Mouse (Mus musculus): ENCODE results near the gene Jup. TPM values are rescaled to one million over a fixed set of nuclear protein-coding genes. Genes with fewer than 3 reads are reported as not detected.

The Jup gene
- polyA plus RNA-seq, 1 experiment, result 61.1 TPM

- TF ChIP-seq CTCF (IDR thresholded peaks at IDR 0.05; ENCODE audit: borderline replicate concordance, insufficient read depth, low read length), result no peak
- no peak for TF ChIP-seq POLR2A (IDR thresholded peaks at IDR 0.05; ENCODE audit: low read depth, low read length)
- H3K27ac ChIP-seq (ENCODE audit: insufficient read depth, low read length), result no peak overlapping the region
Observed at GRCm38 (mm10) chr11:100382682-100383081, 14.9 kb downstream of the Jup start.

GRCm38 (mm10) chr11:100379311-100379710, 18.3 kb downstream of the Jup start:
- no peak overlapping the region for H3K27ac ChIP-seq (ENCODE audit: insufficient read depth, low read length)
- TF ChIP-seq CTCF (IDR thresholded peaks at IDR 0.05; ENCODE audit: borderline replicate concordance, insufficient read depth, low read length) (no peak), POLR2A (IDR thresholded peaks at IDR 0.05; ENCODE audit: low read depth, low read length) (no peak)

More at GRCm38 (mm10) chr11:100382682-100383081, 14.9 kb downstream of the Jup start:
- 0 out of 2 replicates have a peak, but pooled peaks cover 2% of the 10 kb centered on the region for H3K4me1 ChIP-seq (ENCODE audit: control insufficient read depth, insufficient read depth, low read length)
- no peak overlapping the region for H3K4me3 ChIP-seq (ENCODE audit: insufficient read depth, low read length)

DNA sequence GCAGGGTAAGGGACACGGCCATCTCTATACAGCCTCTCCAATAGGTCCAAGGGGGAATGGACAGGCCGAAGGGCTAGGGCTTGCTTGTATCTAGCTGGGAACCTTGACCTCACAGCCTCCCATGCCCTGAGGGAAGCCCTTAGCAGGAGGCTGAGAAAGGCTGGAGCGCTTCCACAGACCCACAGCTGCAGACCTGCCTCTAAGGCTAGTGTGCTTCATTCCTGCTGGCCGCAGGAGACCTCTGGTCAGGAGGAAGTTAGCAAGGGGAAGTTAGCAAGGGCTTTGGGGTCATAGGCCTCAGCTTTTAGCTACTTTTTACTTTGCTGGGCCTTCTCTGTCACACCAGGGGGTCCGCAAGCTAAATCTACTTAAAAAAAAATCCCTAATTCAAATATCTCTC, 19.1 kb downstream of the Jup start:
- Histone ChIP-seq H3K4me3 (ENCODE audit: insufficient read depth, low read length) (no peak overlapping the region), H3K4me1 (ENCODE audit: control insufficient read depth, insufficient read depth, low read length) (no peaks in the 10 kb centered on the region; the same call in 1 of the 2 replicates), H3K27ac (ENCODE audit: insufficient read depth, low read length) (no peak overlapping the region)
- TF ChIP-seq POLR2A (IDR thresholded peaks at IDR 0.05; ENCODE audit: low read depth, low read length), result no peak

More at GRCm38 (mm10) chr11:100379311-100379710, 18.3 kb downstream of the Jup start:
- H3K4me3 ChIP-seq (ENCODE audit: insufficient read depth, low read length), result no peak overlapping the region
- no peaks in the 10 kb centered on the region; the same call in 1 of the 2 replicates for H3K4me1 ChIP-seq (ENCODE audit: control insufficient read depth, insufficient read depth, low read length)

GRCm38 (mm10) chr11:100377989-100378388, 19.6 kb downstream of the Jup start:
- TF ChIP-seq CTCF (IDR thresholded peaks at IDR 0.05; ENCODE audit: borderline replicate concordance, insufficient read depth, low read length) (no peak), POLR2A (IDR thresholded peaks at IDR 0.05; ENCODE audit: low read depth, low read length) (no peak)
- Histone ChIP-seq H3K4me1 (ENCODE audit: control insufficient read depth, insufficient read depth, low read length) (no peaks in the 10 kb centered on the region; the same call in 1 of the 2 replicates), H3K4me3 (ENCODE audit: insufficient read depth, low read length) (no peak overlapping the region), H3K27ac (ENCODE audit: insufficient read depth, low read length) (no peak overlapping the region)

DNA sequence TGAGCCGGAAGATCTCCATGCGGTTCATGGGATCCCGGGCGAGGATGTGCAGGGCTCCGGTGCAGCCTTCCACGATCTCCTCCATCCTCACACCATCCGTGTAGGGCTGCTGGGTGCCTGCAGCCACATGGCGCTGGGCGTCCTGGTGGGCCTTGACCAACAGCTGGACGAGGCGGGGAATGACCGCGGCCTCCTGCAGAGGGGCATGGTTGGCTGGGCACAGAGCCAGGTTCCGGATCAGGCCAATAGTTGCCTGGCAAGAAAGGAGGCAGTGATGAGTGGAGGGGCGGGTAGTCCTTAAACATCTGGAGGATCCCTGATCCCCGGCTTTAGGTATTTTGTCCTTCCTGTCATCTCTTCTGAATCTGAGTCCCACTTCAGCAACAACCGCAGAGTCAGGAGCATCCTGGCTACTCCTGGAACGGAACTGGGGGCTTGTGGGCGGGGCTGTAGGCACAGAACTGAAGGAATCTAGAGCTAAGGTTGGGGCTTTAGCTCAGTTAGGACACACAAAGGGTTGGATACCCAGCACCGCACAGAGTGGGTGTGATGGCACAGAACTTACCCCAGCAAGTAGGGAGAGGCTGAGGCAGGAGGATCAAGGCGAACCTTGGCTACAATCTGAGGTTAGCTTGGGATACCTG, 20.7 kb downstream of the Jup start:
- TF ChIP-seq POLR2A (IDR thresholded peaks at IDR 0.05; ENCODE audit: low read depth, low read length) (no peak), CTCF (IDR thresholded peaks at IDR 0.05; ENCODE audit: borderline replicate concordance, insufficient read depth, low read length) (no peak)
- H3K4me1 ChIP-seq (ENCODE audit: control insufficient read depth, insufficient read depth, low read length), result no peaks in the 10 kb centered on the region; the same call in 1 of the 2 replicates

GRCm38 (mm10) chr11:100376005-100376404, 21.6 kb downstream of the Jup start:
- TF ChIP-seq CTCF (IDR thresholded peaks at IDR 0.05; ENCODE audit: borderline replicate concordance, insufficient read depth, low read length) (no peak), POLR2A (IDR thresholded peaks at IDR 0.05; ENCODE audit: low read depth, low read length) (no peak)
- Histone ChIP-seq H3K4me3 (ENCODE audit: insufficient read depth, low read length) (no peak overlapping the region), H3K4me1 (ENCODE audit: control insufficient read depth, insufficient read depth, low read length) (no peaks in the 10 kb centered on the region; the same call in 1 of the 2 replicates), H3K27ac (ENCODE audit: insufficient read depth, low read length) (0 out of 2 replicates have a peak overlapping the region, but pooled peaks have one; percentile 21)

More for the DNA sequence above, 20.7 kb downstream of the Jup start:
- Histone ChIP-seq H3K4me3 (ENCODE audit: insufficient read depth, low read length) (no peak overlapping the region), H3K27ac (ENCODE audit: insufficient read depth, low read length) (0 out of 2 replicates have a peak overlapping the region, but pooled peaks have one; percentile 21)

DNA sequence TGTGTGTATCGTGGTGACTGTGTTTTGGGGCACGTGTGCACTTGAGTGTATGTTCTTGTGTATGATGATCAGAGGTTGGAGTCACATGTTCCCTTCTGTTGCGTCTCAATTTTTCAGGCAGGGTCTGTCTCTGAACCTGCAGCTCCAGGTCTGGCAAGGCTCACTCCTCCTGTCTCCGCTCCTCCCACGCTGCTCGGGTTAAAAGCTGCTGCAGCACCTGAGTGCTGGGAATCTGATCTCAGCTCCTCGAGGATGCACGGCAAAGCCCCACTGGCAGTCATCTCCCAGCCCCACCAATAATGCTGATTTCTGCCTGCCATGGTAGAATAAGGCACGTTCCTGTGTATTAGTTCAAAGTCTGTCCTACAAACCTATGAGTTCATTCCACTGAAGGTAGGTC, 22.4 kb downstream of the Jup start:
- TF ChIP-seq POLR2A (IDR thresholded peaks at IDR 0.05; ENCODE audit: low read depth, low read length) (no peak), CTCF (IDR thresholded peaks at IDR 0.05; ENCODE audit: borderline replicate concordance, insufficient read depth, low read length) (no peak)
- no peak overlapping the region for H3K4me3 ChIP-seq (ENCODE audit: insufficient read depth, low read length)
- H3K27ac ChIP-seq (ENCODE audit: insufficient read depth, low read length), result no peak overlapping the region
- H3K4me1 ChIP-seq (ENCODE audit: control insufficient read depth, insufficient read depth, low read length), result no peaks in the 10 kb centered on the region; the same call in 1 of the 2 replicates

GRCm38 (mm10) chr11:100371981-100372558, 25.5 kb downstream of the Jup start:
- TF ChIP-seq CTCF (IDR thresholded peaks at IDR 0.05; ENCODE audit: borderline replicate concordance, insufficient read depth, low read length) (no peak), POLR2A (IDR thresholded peaks at IDR 0.05; ENCODE audit: low read depth, low read length) (no peak)
- no peaks in the 10 kb centered on the region; the same call in 1 of the 2 replicates for H3K4me1 ChIP-seq (ENCODE audit: control insufficient read depth, insufficient read depth, low read length)
- H3K27ac ChIP-seq (ENCODE audit: insufficient read depth, low read length), result no peak overlapping the region
- H3K4me3 ChIP-seq (ENCODE audit: insufficient read depth, low read length), result no peak overlapping the region

GRCm38 (mm10) chr11:100369822-100370221, 27.7 kb downstream of the Jup start:
- no peak overlapping the region for H3K27ac ChIP-seq (ENCODE audit: insufficient read depth, low read length)
- no peaks in the 10 kb centered on the region for H3K4me1 ChIP-seq (ENCODE audit: control insufficient read depth, insufficient read depth, low read length)
- no peak for TF ChIP-seq POLR2A (IDR thresholded peaks at IDR 0.05; ENCODE audit: low read depth, low read length)

DNA sequence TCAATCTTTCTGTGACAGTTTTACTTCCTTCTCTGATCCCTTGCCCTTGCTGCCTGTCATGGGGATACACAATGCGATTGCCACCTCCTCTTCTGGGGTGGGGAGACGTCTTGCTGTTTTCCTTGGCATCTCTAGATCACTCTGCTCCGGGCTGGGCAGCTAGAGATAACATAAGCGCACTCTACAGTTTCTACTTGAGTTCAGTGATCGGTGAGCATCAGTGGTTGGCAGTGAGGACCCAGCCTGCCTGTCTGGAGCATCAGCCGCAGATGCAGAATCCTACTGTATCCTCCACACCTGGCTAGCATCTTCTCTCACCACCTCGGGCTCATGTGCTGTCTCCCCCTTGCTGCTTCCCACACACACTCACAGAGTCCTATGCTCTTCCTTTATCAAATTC, 28.4 kb downstream of the Jup start:
- TF ChIP-seq POLR2A (IDR thresholded peaks at IDR 0.05; ENCODE audit: low read depth, low read length) (no peak), CTCF (IDR thresholded peaks at IDR 0.05; ENCODE audit: borderline replicate concordance, insufficient read depth, low read length) (no peak)
- Histone ChIP-seq H3K4me1 (ENCODE audit: control insufficient read depth, insufficient read depth, low read length) (no peaks in the 10 kb centered on the region), H3K4me3 (ENCODE audit: insufficient read depth, low read length) (no peak overlapping the region), H3K27ac (ENCODE audit: insufficient read depth, low read length) (no peak overlapping the region)

More at GRCm38 (mm10) chr11:100369822-100370221, 27.7 kb downstream of the Jup start:
- no peak overlapping the region for H3K4me3 ChIP-seq (ENCODE audit: insufficient read depth, low read length)
